Mouse (Mus musculus) embryonic facial prominence, embryonic 13.5 days (tissue): ENCODE results near the gene Ptp4a2. TPM values are rescaled to one million over a fixed set of nuclear protein-coding genes. Genes with fewer than 3 reads are reported as not detected.

Source experiments
- microRNA-seq: library from miRNA; unstranded; fragments of <30 nt; microRNA quantifications from one replicate; pipeline ENCODE4, GENCODE M21; 2016
- polyA plus RNA-seq: library from polyadenylated mRNA; unstranded; fragments of >200 nt; fragmentation: Nextera tagmentation; extraction: Ambion mirVana; gene quantifications from 2 replicates; pipeline ENCODE4 v1.2.1, GENCODE M21; 2015

The Ptp4a2 gene
- polyA plus RNA-seq, 1 experiment from 2014 or later, result 318 TPM

Small RNA genes within 50 kb of the gene (microRNA-seq; reads per million reads assigned to microRNA genes)
- not detected for gene Gm28017

Other genes starting within 250 kb of the Ptp4a2 start
- gene Lck, start 237.6 kb upstream of the Ptp4a2 start, polyA plus RNA-seq, result 7.4 and 9.5 TPM in 2 replicates
- 3.4 and 5.8 TPM in 2 replicates for gene Fam167b, start 232.7 kb upstream of the Ptp4a2 start, polyA plus RNA-seq
- 274 and 289 TPM in 2 replicates for gene Eif3i, start 210.6 kb upstream of the Ptp4a2 start, polyA plus RNA-seq
- gene Tmem234, start 210.6 kb upstream of the Ptp4a2 start, polyA plus RNA-seq, result 195 and 215 TPM in 2 replicates
- 2.2 and 3.1 TPM in 2 replicates for gene Dcdc2b, start 197.0 kb upstream of the Ptp4a2 start, polyA plus RNA-seq
- 33.7 and 36.5 TPM in 2 replicates for gene Iqcc, start 192.1 kb upstream of the Ptp4a2 start, polyA plus RNA-seq
- 69.7 and 73.3 TPM in 2 replicates for gene Ccdc28b, start 187.3 kb upstream of the Ptp4a2 start, polyA plus RNA-seq
- 90.7 and 92.9 TPM in 2 replicates for gene Txlna, start 170.2 kb upstream of the Ptp4a2 start, polyA plus RNA-seq
- 16.1 and 19.1 TPM in 2 replicates for gene Kpna6, start 138.5 kb upstream of the Ptp4a2 start, polyA plus RNA-seq
- 14.8 and 18.5 TPM in 2 replicates for gene Tmem39b, start 114.4 kb upstream of the Ptp4a2 start, polyA plus RNA-seq
- 143 and 152 TPM in 2 replicates for gene Khdrbs1, start 68.9 kb upstream of the Ptp4a2 start, polyA plus RNA-seq
- gene Spocd1, start 118.0 kb downstream of the Ptp4a2 start, polyA plus RNA-seq, result 0.06 and 0.08 TPM in 2 replicates
- gene Adgrb2, start 173.7 kb downstream of the Ptp4a2 start, polyA plus RNA-seq, result 6.7 and 7.9 TPM in 2 replicates
- gene Col16a1, start 236.6 kb downstream of the Ptp4a2 start, polyA plus RNA-seq, result 75.9 and 77.3 TPM in 2 replicates